Mouse (Mus musculus): ENCODE data around the gene Tmem176a.

DNA sequence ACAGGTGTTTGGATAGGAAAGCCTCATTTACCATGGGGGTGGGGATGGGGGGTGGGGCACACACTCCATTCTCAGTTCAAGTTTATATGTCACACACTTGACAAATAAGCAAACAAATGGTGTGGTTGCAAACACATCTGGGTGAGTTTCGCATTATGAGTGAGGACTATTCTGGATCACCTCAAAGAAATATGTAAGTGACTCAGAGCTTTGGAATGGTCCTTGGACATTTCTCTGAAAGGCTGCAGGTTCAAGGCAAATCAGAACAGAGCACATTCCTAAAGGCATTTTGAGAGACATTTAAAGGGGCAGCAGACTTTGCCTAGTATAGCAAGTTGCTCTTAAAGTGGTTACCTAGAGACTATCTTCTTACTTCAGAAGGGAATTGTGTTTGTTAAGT lies 11.7 kb upstream of the Tmem176a start:
- TF ChIP-seq CTCF (IDR thresholded peaks at IDR 0.05; ENCODE audit: low read depth) (no peak), EP300 (optimal IDR thresholded peaks at IDR 0.05) (no peak)
